Comparison of ENCODE assay signal across 10 mouse cellular contexts in the genomic region with DNA sequence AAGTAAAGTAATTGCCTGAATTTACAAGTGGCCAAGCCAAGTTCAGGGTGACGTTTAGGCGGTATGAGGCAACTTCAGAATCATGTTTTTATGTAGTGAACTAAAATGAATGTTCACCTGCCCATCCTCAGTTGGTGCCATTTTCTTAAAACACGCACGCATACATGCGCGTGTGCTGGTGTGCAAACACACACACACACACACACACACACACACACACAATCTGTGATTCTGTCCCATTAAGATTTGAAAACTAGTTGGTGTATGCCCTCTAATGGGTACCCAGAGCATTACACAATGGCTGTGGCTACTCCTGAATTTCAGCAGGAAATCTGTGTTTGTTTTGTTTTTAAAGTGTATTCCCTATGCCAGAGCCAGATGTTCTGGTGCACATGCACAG. TPM values are rescaled to one million over a fixed set of nuclear protein-coding genes. Genes with fewer than 3 reads are reported as not detected.
A peak's percentile ranks its signal among the peaks of the same experiment; 100 is the strongest.
DNase-seq lines count a peak whose midpoint lies in the region; ATAC-seq and TF ChIP-seq lines count a peak whose summit lies in the region.
"Had no signal": no experiment of that assay in that cellular context is flagged by ENCODE, and none has a peak within 500 bp of the region (broad histone marks: within the 10 kb centered on the region; RNA-seq: fewer than 3 reads in every experiment).

No protein-coding gene starts in this region.

- no peaks in the 10 kb centered on the region for H3K27me3 ChIP-seq in midbrain, embryonic 12.5 days
- H3K27me3 ChIP-seq in midbrain, embryonic 15.5 days (replicated peaks), result no peaks in the 10 kb centered on the region
- H3K27me3 ChIP-seq in intestine, postnatal 0 days (replicated peaks; ENCODE audit: control insufficient read depth, insufficient read depth, low read length), result no peaks in the 10 kb centered on the region
- H3K27me3 ChIP-seq: embryonic facial prominence, embryonic 15.5 days; liver, embryonic 15.5 days had no signal

- no peaks in the 10 kb centered on the region for H3K4me1 ChIP-seq in midbrain, embryonic 12.5 days
- no peaks in the 10 kb centered on the region for H3K4me1 ChIP-seq in midbrain, embryonic 15.5 days
- H3K4me1 ChIP-seq in intestine, postnatal 0 days (replicated peaks; ENCODE audit: control insufficient read depth, insufficient read depth, low read length), result no peaks in the 10 kb centered on the region
- H3K4me1 ChIP-seq: embryonic facial prominence, embryonic 15.5 days had no signal

- no peaks in the 10 kb centered on the region for H3K9me3 ChIP-seq in midbrain, embryonic 12.5 days
- no peaks in the 10 kb centered on the region for H3K9me3 ChIP-seq in midbrain, embryonic 15.5 days
- H3K9me3 ChIP-seq in intestine, postnatal 0 days (ENCODE audit: control insufficient read depth), result no peaks in the 10 kb centered on the region
- H3K9me3 ChIP-seq: embryonic facial prominence, embryonic 15.5 days; liver, embryonic 15.5 days had no signal

- TF ChIP-seq CTCF in intestine, postnatal 0 days (IDR thresholded peaks at IDR 0.05; ENCODE audit: low read depth), result peak; percentile 84

- peak; percentile 58 for DNase-seq in NIH3T3 (ENCODE audit: low read depth)
- peak; percentile 27 for DNase-seq in embryo, embryonic 9.5 days (ENCODE audit: extremely low spot score)
- peak; percentile 40 to 43 for DNase-seq in left cerebral cortex, postnatal 25 days (ENCODE audit: low spot score in 2 of 2)
- DNase-seq in retina, embryonic 14.5 days (ENCODE audit: low spot score), result peak; percentile 51

- WGBS in midbrain, embryonic 12.5 days, result 90% methylated on average over 6 of the region's 6 CpGs
- 79% methylated on average over 6 of the region's 6 CpGs for WGBS in midbrain, embryonic 15.5 days
- 75% methylated on average over 6 of the region's 6 CpGs for WGBS in intestine, postnatal 0 days

- H3K9ac ChIP-seq in midbrain, embryonic 12.5 days (replicated peaks), result no peak overlapping the region
- no peak overlapping the region for H3K9ac ChIP-seq in midbrain, embryonic 15.5 days
- no peak overlapping the region for H3K9ac ChIP-seq in intestine, postnatal 0 days (ENCODE audit: low read depth, low read length)
- H3K9ac ChIP-seq: embryonic facial prominence, embryonic 15.5 days; liver, embryonic 15.5 days had no signal

- H3K4me2 ChIP-seq in midbrain, embryonic 12.5 days (replicated peaks), result no peak overlapping the region
- H3K4me2 ChIP-seq in midbrain, embryonic 15.5 days, result no peak overlapping the region
- no peak overlapping the region for H3K4me2 ChIP-seq in intestine, postnatal 0 days (replicated peaks; ENCODE audit: low read depth)
- H3K4me2 ChIP-seq: embryonic facial prominence, embryonic 15.5 days; liver, embryonic 15.5 days had no signal

- no peaks in the 10 kb centered on the region for H3K36me3 ChIP-seq in midbrain, embryonic 12.5 days
- no peaks in the 10 kb centered on the region for H3K36me3 ChIP-seq in midbrain, embryonic 15.5 days (replicated peaks)
- H3K36me3 ChIP-seq in intestine, postnatal 0 days (ENCODE audit: control insufficient read depth, insufficient read depth), result no peaks in the 10 kb centered on the region
- H3K36me3 ChIP-seq: embryonic facial prominence, embryonic 15.5 days; liver, embryonic 15.5 days had no signal

- no peak overlapping the region for H3K4me3 ChIP-seq in midbrain, embryonic 12.5 days
- no peak overlapping the region for H3K4me3 ChIP-seq in midbrain, embryonic 15.5 days
- no peak overlapping the region for H3K4me3 ChIP-seq in intestine, postnatal 0 days (ENCODE audit: low read depth, low read length)
- H3K4me3 ChIP-seq: embryonic facial prominence, embryonic 15.5 days; liver, embryonic 15.5 days had no signal

- intact Hi-C loops in left cerebral cortex, postnatal 25 days (cut with DNase I), result loop anchor here (2.0 to 10.0 kb wide), 4 partner anchors 102 to 781 kb away; a partner anchor contains a TSS

- ATAC-seq in midbrain, embryonic 12.5 days (ENCODE audit: low FRiP score, low read depth), result peak; percentile 54; the same call in 1 of the 2 replicates
- ATAC-seq in midbrain, embryonic 15.5 days (replicated peaks), result no peak
- ATAC-seq in intestine, postnatal 0 days, result no peak

- H3K27ac ChIP-seq in midbrain, embryonic 12.5 days (replicated peaks), result no peak overlapping the region
- H3K27ac ChIP-seq in midbrain, embryonic 15.5 days, result no peak overlapping the region
- H3K27ac ChIP-seq in intestine, postnatal 0 days (ENCODE audit: low read depth, low read length), result no peak overlapping the region
- H3K27ac ChIP-seq: embryonic facial prominence, embryonic 15.5 days; liver, embryonic 15.5 days had no signal

RNA-seq across cellular contexts. Expression of a gene that starts 7.2 kb away (rescaled TPM):
- polyA plus RNA-seq in midbrain, embryonic 12.5 days (2016; fragmentation: Nextera tagmentation; extraction: Ambion mirVana), result not detected in 2 replicates
- not detected in 2 replicates for polyA plus RNA-seq in midbrain, embryonic 15.5 days (2015; fragmentation: Nextera tagmentation; extraction: Ambion mirVana)
- not detected in 2 replicates for polyA plus RNA-seq in intestine, postnatal 0 days (2015; fragmentation: Nextera tagmentation; extraction: Ambion mirVana)
- not detected for total RNA-seq in left cerebral cortex, postnatal 25 days (2021)
- polyA plus RNA-seq: embryonic facial prominence, embryonic 15.5 days; liver, embryonic 15.5 days; testis, adult 2 months had no signal

RNA-seq across cellular contexts. Expression of a gene that starts 14.6 kb away (rescaled TPM):
- polyA plus RNA-seq in midbrain, embryonic 12.5 days (2016; fragmentation: Nextera tagmentation; extraction: Ambion mirVana), result not detected in 2 replicates
- polyA plus RNA-seq in midbrain, embryonic 15.5 days (2015; fragmentation: Nextera tagmentation; extraction: Ambion mirVana), result not detected in 2 replicates
- not detected in 2 replicates for polyA plus RNA-seq in intestine, postnatal 0 days (2015; fragmentation: Nextera tagmentation; extraction: Ambion mirVana)
- total RNA-seq in left cerebral cortex, postnatal 25 days (2021), result not detected
- polyA plus RNA-seq: embryonic facial prominence, embryonic 15.5 days; liver, embryonic 15.5 days had no signal

RNA-seq across cellular contexts. Expression of a gene that starts 46.1 kb away (rescaled TPM):
- 16.6 and 17.2 TPM in 2 replicates for polyA plus RNA-seq in midbrain, embryonic 12.5 days (2016; fragmentation: Nextera tagmentation; extraction: Ambion mirVana)
- 15.5 and 15.8 TPM in 2 replicates for polyA plus RNA-seq in midbrain, embryonic 15.5 days (2015; fragmentation: Nextera tagmentation; extraction: Ambion mirVana)
- polyA plus RNA-seq in intestine, postnatal 0 days (2015; fragmentation: Nextera tagmentation; extraction: Ambion mirVana), result 54.5 and 56.7 TPM in 2 replicates
- total RNA-seq in left cerebral cortex, postnatal 25 days (2021), result 10 to 100 TPM; 40.2 to 40.4 TPM
